Mouse (Mus musculus) layer of hippocampus, postnatal 36 days (tissue): Measurements from ENCODE around the gene Arhgap11a. TPM values are rescaled to one million over a fixed set of nuclear protein-coding genes. Genes with fewer than 3 reads are reported as not detected.

Experiments
- DNase-seq, 2 experiments: peaks; one replicate each; pipeline ENCODE4 v3.0.0; 2022
- total RNA-seq, 2 experiments: library from RNA; stranded (reverse); gene quantifications; 2 replicates each; pipeline ENCODE4 v1.2.3; 2021

Arhgap11a gene
- total RNA-seq, 2 experiments from 2014 or later = 2.1 to 2.8 TPM

GRCm38 (mm10) chr2:113817681-113818606, 30.5 kb downstream of the Arhgap11a start:
- no peak for DNase-seq

GRCm38 (mm10) chr2:113807640-113808039, 40.8 kb downstream of the Arhgap11a start:
- DNase-seq = peak in 1 of 2 experiments; percentile 56

GRCm38 (mm10) chr2:113806851-113807577, 41.4 kb downstream of the Arhgap11a start:
- no peak for DNase-seq

GRCm38 (mm10) chr2:113805765-113806164, 42.7 kb downstream of the Arhgap11a start:
- DNase-seq = no peak

DNA sequence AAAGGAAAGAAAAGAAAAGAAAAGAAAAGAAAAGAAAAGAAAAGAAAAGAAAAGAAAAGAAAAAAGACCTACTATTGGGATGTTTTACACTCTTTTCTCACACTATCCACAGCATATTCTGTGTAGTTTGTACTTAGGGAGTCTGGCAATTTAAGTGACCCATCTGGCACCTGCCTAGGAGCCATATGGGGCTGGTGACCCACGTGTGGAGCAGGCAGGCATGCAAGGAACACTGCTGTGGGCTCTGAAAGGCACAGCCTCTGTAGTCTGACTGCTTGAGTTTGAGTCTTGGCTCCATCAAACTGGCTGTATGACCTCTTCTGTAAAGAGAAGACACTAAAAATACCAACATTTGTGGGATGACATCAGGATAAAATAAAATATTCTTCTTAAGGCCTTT, 44.7 kb downstream of the Arhgap11a start:
- no peak for DNase-seq

GRCm38 (mm10) chr2:113800846-113801245, 47.6 kb downstream of the Arhgap11a start:
- DNase-seq = no peak

DNA sequence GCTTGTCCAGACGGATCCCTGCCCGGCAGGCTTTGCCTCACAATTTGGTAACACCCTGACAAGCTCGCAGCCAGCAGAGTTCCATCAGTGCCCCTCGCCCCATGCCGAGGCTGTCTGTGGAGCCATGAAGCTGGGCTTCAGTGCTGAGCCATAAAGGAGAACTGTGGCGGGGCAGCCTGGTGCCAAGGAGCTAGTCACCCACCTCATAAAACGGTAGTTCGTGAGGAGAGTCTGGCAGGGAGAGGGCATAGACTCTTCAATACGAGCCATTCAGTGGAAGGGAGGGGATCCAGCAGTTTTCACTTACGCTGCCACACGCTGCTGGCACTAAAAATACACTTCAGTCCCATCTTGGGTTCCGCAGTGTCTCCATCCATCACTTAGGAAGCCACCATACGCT, 49.9 kb downstream of the Arhgap11a start:
- DNase-seq = no peak

- DNase-seq = no peak
Observed at GRCm38 (mm10) chr2:113795186-113795585, 53.3 kb downstream of the Arhgap11a start.

GRCm38 (mm10) chr2:113793521-113793920, 54.9 kb downstream of the Arhgap11a start:
- DNase-seq = no peak

DNA sequence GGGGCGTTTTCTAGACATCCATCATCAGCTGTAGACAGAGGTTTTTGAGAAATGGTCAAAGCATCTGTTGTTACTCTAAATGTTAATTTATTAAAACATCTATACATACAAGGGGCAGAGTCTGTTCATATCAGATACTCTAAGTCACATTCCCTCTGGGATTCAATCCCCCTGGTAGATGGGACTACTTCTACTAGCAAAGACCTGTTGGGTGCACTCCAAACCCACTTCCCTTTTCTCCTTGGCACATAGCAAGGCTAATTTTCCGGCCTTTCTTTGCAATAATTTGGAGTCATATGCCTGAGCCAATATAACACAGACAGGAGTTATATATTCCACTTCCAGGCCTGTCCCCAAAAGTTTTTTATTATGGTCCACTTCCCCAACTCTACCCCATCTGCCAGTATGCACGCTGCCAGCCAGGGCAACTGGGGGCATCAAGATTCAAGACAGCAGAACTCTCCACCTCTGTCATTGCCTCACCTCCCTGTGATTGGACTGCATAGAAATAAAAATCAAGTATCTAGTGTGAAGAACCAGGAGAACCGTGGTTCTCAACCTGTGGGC, 59.6 kb downstream of the Arhgap11a start:
- DNase-seq = no peak

- no peak for DNase-seq
Observed at GRCm38 (mm10) chr2:113787882-113788281, 60.6 kb downstream of the Arhgap11a start.

GRCm38 (mm10) chr2:113784851-113785250, 63.6 kb downstream of the Arhgap11a start:
- DNase-seq = no peak

GRCm38 (mm10) chr2:113781521-113781920, 66.9 kb downstream of the Arhgap11a start:
- no peak for DNase-seq

Other genes with a start within 250 kb of the Arhgap11a start
- 1 to 10 TPM; 6.3 to 6.9 TPM for gene Grem1, start 90.0 kb downstream of the Arhgap11a start, total RNA-seq
- 100 to 1,000 TPM; 356 to 425 TPM for gene Scg5, start 19.5 kb downstream of the Arhgap11a start, total RNA-seq
- gene Gjd2, start 165.0 kb upstream of the Arhgap11a start, total RNA-seq = 1 to 10 TPM; 5.2 to 6.6 TPM
- gene Actc1, start 204.9 kb upstream of the Arhgap11a start, total RNA-seq = not detected